Mouse (Mus musculus): ENCODE data around the gene Cox11.

The Cox11 gene

DNA sequence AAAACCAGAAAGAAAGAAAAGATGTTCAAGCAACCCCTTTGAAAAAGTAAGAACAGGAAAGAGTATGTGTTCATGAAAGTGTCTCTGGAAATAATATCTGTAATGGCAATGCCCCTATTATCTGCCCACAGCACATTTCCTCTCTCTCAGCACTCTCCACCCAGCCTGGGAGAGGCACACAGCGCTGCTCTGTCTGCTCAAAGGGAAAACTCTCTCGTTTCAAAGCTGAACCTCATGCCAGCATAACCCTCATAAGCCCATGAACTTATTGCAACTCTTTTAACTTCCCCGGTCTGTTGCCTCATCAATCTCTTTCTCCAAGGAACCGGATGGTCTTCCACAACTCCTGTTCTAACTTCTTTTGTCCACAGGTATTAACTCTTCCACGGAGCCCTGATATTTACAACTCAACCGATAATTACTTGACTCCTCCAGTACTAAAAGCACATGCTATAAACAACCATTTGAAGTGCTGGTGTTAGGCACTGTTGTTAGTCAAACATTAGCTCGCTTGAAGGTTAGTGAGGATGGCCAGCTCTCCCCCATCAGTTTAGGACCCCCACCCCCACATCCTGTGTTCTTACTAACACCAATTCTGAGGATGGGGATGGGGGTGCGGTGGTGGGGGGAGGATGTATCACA is 26.5 kb downstream of the Cox11 start:
- no peak for DNase-seq (ENCODE audit: low spot score)

DNA sequence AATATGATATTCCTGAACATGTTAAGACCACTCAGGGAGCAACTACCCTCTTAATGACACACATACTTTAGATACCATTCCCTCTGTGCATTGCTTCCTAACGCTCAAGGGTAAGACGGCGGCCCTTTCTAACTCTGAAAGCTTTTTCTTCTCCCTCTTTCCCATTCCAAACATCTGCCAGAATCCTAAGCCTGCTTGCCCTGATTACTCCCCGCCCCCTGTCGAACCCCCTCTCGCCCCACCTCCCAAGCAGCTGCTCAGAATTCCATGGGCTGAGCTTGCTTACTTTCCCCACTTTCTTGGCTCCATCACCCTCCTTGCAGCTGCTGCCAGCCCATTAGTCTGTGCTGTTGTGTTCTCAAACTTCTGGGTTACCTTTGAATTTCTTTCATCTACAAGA is 27.2 kb downstream of the Cox11 start:
- no peak for DNase-seq (ENCODE audit: low spot score)

DNA sequence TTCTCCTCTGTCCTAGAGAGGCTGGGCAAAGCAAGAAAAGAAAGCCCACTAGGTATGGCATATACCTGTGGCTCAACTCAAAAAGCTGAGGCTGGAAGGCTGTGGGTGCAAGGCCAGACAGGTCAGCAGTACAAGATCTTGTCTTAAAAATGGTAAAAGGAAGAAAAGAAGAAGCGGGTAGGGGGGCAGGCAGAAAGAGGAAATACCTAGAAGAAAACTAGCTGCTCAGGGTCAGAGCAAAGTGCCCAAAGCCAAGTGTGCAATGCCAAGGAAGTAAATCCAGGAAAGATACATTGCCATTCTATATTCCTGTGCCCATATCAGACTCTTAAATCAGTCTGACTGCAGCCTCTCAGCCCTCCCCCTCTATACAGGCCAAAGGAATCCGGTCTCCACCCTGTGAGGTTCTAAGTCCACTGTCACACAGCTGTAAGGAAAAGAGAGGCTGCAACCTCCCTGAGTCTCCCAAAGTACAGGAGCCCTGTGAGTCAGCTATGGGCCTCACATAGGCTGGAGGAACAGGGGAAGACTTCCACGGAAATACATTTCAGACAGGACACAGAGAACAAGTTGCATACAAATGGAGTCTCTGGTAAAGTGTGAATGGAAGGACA is 28.3 kb downstream of the Cox11 start:
- no peak for DNase-seq (ENCODE audit: low spot score)

DNA sequence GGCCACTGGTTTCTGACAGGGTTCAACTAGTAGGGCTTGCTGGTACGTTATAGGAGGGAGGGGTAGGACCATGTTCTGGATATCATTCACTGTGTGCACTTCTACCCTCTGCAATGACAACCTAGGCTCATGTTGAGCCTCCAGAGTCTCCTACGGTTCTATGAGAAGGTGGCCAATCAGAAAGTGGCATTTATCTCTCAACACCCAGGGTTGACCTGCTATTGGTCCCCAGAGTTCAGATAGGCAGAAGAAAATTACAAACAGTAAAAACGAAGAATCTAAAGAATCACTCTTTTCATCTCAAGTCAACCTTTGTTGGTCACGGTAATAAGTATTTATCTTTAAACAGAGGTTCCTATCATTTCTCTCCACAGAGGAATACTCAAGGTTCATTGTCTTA is 28.9 kb downstream of the Cox11 start:
- DNase-seq (ENCODE audit: low spot score), result no peak

DNA sequence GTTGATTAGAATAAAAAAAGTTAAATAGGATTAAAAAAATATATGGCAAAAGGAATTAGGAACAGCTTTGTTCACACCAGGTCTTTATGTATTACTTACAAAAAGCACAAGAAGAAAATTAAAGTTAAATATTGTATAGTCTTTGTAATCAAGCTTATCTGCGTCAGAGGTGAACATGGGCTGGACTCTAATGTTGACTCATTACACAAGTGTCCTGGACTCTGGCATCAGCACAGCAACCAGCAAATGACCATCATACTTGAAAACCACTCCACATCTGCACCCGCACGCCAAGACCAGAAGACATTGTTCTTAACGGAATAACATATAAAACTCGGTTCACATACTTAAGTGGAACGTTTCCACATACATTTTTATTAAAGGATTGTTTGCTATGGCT is 29.4 kb downstream of the Cox11 start:
- DNase-seq (ENCODE audit: low spot score), result no peak

DNA sequence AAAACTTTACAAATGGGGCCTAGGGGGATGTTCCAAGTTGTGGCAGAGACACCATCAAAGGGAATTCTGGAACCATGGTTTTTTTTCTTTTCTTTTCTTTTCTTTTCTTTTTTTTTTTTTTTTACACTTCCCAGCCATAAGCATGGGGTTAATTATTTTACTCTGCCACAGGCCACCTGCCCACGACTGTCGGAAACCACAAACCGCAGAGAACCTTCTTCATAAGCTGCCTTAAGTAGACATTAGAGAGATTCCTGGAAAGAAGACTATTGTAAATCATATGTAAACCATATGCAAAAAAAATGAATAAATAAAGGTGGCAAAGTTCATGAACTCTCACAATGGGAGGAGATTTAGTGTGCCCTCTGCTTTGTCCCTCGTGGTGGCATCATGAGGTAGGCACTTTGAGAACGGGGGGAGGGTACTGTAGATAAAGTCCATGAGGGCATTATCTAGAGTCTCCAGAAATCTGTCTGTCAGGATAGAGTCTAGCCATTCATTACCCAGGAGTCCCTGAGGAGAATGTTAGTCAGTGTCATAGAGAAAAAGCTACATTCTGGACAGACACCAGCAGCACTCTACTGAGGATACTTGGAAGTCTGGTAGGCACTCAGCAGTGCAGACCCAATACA is 37.6 kb downstream of the Cox11 start:
- DNase-seq (ENCODE audit: low spot score), result no peak

DNA sequence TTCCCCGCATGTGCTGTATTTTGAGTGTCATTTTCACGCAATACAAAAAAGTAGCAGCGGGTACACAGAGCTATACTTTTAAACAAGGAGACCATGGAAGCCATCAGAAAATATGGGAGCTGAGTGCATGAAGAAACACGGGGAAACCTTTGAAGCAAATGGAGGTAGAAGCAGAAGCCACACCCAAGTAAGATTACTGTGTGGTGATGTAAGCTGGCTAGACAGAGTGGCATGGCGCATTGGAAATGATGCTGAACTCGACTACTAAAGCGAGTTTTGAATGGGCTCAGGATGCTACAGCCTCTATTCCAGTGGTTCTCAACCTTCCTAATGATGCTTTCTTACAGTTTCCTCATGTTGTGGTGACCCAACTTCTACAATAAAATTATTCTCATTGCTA is 39.1 kb downstream of the Cox11 start:
- no peak for DNase-seq (ENCODE audit: low spot score)

DNA sequence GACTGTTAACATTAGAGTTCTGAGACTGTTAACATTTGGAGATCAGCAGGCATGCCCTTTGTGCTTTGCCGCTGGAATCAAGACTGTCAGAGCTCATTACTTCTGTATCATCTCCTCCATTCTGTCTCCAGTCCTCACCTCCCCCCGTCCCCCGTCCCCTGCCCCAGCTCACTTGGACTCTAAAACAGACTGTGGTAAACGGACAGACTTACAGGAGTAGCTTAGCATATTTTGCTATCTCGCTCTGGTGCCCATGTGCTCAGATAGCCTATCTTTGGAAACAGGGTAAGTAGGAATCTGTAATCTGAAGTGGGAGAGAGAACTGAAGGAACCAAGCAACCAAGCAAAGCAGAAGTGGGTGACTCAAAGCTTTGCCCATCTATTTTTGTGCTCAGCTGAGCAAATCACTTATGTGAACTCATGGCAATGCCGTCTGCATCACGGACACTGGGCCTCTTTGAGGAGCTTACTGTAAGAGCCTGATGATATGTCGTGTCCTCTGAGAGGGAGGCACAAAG is 39.9 kb downstream of the Cox11 start:
- DNase-seq (ENCODE audit: low spot score), result no peak

DNA sequence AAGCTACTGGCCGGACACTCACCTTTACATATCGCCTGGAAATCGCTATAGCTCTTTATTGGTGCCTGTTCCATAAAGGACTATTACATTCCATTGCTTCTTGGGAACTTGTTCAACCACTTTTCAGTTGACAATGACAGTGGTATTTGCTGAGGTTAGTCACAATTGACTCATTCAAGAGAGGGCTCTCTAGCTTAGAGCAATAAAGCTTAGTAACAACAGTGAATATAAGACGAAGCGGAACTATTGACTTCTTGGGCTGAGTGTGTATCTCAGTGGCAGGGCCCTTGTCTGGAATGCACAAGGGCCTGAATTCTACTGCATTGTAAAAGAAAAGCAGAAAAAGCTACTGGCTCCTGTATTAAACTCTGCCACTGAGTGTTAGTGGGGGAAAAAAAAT is 40.6 kb downstream of the Cox11 start:
- no peak for DNase-seq (ENCODE audit: low spot score)

DNA sequence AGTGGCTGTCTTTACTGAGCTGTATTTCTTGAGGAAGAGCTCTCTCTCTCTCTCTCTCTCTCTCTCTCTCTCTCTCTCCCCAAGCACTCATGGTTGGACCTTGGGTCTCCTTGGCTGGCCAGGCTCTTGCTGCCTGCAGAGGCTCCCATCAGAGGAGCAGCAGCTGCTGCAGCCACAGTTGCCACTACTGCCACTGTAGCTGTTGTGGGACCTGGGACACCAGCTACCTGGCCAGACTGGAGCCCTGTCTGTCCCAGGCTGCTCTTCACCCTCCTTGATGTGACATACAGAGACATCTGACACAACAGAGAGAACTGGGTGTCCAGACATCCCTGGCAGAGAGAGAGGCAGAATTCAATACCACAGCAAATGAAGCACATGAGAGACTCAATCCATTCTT is 43.2 kb downstream of the Cox11 start:
- no peak for DNase-seq (ENCODE audit: low spot score)

DNA sequence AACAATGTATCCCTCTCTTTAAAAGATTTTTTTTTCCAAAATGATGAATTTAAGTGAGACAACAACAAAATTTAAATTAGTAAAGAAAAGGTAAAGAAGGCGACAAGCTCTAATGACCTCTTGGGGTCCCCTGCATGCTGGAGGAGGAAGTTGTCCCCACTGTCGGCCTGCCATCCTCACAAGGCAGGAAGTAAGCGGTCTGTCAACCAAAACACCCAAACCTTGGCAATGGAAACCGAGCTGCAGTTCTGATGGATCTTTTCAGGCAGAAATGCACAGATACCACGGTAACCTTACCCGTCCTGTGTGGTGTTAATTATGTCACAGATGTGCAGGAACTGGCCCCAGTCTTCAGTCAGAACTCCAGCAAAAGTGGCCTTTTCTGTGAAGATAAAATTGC is 46.8 kb downstream of the Cox11 start:
- DNase-seq (ENCODE audit: low spot score), result no peak

DNA sequence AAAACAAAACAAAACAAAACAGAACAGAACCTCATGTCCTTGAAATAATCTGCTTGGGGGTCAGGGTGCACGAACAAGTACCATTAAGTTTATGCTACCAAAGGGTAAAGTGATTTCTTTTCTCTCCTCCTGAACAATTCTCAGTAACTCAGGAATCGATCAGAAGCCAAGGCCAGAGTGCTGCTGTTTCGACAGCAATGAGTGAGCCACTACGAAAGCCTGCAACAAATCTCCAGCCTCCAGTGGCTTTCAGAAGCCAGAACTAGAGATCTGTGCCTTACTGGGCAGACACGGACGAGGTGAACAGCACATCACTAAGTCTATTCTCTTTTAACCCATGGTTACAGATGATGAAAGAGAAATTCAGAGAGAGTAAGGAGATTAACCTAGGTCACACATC is 47.2 kb downstream of the Cox11 start:
- no peak for DNase-seq (ENCODE audit: low spot score)

DNA sequence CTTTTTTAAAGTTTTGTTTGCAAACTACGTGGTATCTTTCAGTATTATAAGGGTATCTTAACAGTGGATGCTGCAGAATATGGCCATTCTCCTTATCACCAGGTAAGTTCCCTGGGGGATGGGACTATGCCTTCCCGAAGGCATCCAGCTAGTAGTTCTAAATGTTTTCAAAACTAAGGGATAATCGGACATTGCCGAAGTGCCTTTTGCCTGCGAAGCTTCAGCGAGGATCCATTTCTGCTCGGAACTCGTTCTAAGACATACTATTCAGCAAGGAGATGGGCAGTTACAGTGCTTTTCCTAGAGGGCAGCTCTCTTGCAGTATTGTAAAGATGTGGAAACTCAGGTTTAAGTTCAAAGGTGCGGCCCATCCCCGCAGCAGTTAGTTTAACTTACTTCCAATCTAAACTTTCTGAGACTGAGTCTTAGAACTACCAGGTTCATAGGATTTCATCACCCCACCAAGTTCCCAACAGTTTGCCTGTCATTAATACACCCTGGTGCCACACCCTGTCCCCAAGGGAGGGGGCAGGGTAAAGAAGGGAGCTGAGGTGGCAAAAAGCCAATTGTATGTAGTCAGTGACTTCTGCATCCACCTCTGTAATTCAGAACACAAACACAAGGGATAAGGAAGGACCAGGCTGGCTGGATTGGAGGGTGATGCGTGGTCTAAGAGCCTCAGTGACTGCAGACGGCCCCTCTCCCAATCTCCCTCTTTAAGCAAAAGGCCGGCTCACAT is 48.5 kb downstream of the Cox11 start:
- DNase-seq (ENCODE audit: low spot score), result no peak

DNA sequence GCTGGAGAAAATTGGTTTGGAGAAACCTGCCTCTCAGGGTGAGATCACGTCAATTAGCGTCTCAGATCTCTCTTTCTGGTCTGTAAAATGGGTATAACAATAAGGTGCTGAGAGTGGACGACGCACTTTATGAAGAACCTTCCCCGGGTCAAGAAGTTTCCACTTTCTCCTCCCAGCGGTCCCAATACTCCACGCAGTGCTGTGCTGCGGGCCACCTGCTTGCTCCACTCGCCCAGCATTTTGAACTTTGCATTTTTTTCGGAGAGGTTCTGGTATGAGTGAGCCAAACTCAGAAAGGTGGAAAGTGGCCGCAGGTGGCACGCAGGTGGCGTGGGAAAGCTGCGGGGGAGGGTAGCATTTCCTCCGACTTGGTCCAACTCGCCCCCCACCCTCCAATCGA is 49.1 kb downstream of the Cox11 start:
- no peak for DNase-seq (ENCODE audit: low spot score)

DNA sequence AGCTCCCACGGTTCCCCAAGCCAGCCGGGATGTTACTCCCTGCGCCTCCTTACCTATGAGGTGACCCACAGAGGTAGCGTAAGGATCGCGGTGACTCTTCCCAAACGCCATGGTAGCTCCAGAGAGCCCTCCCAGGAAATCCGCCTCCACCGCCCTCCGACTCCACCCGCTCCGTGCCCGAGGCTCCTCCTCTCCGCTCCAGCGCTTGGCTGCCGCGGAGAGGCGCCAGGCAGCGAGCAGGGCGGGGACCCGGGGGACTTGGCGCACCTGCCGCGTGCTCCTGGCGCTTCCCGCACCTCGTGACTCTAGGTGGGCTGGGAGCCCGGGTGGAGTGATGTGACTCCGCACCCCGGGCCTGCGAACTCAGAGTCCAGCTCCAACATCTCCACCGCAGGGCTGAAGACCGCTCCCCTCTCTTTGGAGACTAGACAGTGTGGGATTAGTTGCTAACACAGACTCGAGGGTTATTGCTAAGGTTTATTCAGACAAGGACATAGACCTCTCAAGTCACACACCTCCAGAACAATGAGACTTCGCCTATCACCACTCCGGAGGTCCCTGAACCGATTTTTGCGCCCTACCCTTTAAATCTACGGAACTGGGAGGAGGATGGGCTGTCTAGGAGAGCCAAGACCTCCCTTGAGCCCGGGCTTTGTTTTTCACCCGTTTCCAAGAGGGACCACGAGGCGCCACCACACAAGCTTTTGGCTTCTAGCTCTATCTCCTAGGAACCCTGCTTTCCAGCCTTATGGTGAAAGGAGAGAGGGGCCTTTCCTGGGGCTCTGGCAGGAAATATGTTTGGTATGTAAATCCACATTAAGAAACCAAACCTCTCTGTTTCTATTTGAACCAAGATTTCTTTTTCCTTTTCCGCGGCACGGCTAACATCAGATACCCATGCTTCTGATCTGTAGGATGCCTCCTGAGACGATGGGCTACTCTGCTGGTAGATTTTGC is 49.8 kb downstream of the Cox11 start, which contains the start of gene Tom1l1:
TSS of gene Tom1l1 (minus strand) at position 907 of the 957 bp plus-strand sequence.
- peak; percentile 64 for DNase-seq (ENCODE audit: low spot score)

DNA sequence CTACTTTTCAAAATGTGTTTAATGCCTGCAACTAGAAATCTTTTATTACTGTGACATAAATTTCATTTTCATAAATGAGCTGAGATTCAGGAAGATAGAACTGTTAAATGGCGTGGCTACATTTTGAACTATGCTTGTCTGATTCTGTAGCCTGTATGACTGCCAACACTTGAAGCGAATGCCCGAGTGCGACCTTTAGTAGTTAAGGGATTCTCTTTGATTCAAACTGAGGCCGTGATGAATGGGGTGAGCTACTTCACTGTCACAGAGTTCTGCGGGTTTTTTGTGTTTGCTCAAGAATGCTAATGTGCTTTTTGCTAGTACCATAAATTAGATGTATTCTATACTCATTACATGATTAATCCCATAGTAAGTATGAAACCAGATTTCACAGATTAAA is 52.4 kb downstream of the Cox11 start:
- DNase-seq (ENCODE audit: low spot score), result no peak

DNA sequence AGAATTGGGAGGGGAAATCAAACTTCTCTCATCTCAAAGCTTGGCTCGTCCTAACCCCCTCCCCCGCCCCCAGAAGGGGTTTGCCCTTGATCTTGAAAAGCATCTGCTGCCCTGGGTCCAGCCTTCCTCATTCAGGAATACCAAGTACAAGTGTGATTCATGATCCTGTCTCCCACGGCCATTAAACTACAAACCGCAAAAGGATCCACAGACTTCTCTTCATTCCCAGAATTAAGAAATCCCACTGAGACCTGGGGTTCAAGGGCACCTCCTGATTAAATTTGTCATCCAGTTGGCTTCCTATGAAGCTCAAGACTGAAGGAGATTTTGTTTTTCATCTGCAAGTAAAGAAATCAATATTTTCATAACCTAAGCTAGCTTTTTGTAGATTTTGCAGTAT is 56.2 kb downstream of the Cox11 start:
- DNase-seq (ENCODE audit: low spot score), result no peak

All from MN1 (cell line).